Mouse (Mus musculus): ENCODE data around the gene Sfpq.

- TF ChIP-seq CTCF (IDR thresholded peaks at IDR 0.05; ENCODE audit: control insufficient read depth, insufficient read depth, insufficient read length) (no peak), MAX (IDR thresholded peaks at IDR 0.05) (no peak), MYOD1 (IDR thresholded peaks at IDR 0.05; ENCODE audit: control insufficient read depth, insufficient read length, low read depth) (no peak), CEBPB (IDR thresholded peaks at IDR 0.05; ENCODE audit: low read depth) (no peak), USF1 (IDR thresholded peaks at IDR 0.05; ENCODE audit: low read depth) (no peak)
These were observed 22.4 kb downstream of the Sfpq start for GRCm38 (mm10) chr4:127043540-127043939.

All from C2C12 (cell line).